Mouse (Mus musculus) forebrain, embryonic 13.5 days (tissue): ENCODE measurements at regions not wholly inside any gene's neighbourhood (a gene's known extent, or its start where the extent isn't known, plus 50 kb on each side); places are given as distances from the start of the nearest gene placed in this dataset.

Source experiments
- ATAC-seq: fragments of 200-750 bp; cut with Nextera tagmentation; 2 replicates; pipeline ENCODE4 v1.8.0; 2017
- H3K27ac ChIP-seq: fragments of 300-500 bp; sonication (generic); 2 replicates; pipeline ENCODE4 v1.5.1; 2015; ENCODE audit warnings: inconsistent platforms, mild to moderate bottlenecking, moderate library complexity
- H3K27me3 ChIP-seq: fragments of 300-500 bp; sonication (generic); 2 replicates; pipeline ENCODE4 v1.6.1; 2015; ENCODE audit warnings: mild to moderate bottlenecking, inconsistent platforms
- H3K36me3 ChIP-seq: fragments of 300-500 bp; sonication (generic); 2 replicates; pipeline ENCODE4 v1.6.1; 2015; ENCODE audit warnings: mild to moderate bottlenecking, inconsistent platforms; ENCODE audit not compliant: poor library complexity, severe bottlenecking
- H3K4me1 ChIP-seq: fragments of 300-500 bp; sonication (generic); 2 replicates; pipeline ENCODE4 v1.6.1; 2015; ENCODE audit warnings: inconsistent platforms
- H3K4me2 ChIP-seq: fragments of 300-500 bp; sonication (generic); 2 replicates; pipeline ENCODE4 v1.6.1; 2015; ENCODE audit warnings: inconsistent platforms, mild to moderate bottlenecking, moderate library complexity
- H3K4me3 ChIP-seq: fragments of 300-500 bp; sonication (generic); 2 replicates; pipeline ENCODE4 v1.5.1; 2015; ENCODE audit warnings: mild to moderate bottlenecking, inconsistent platforms
- H3K9ac ChIP-seq: fragments of 300-500 bp; sonication (generic); 2 replicates; pipeline ENCODE4 v1.6.1; 2015; ENCODE audit warnings: mild to moderate bottlenecking, inconsistent platforms
- H3K9me3 ChIP-seq: fragments of 300-500 bp; sonication (generic); replicated peaks from 2 replicates; pipeline ENCODE4 v1.6.1; 2016; ENCODE audit warnings: inconsistent platforms
- WGBS: fragments of 180-500 bp; shearing (Covaris S2); methylation state at CpG from one replicate; pipeline ENCODE4 v1.1.7; 2015; 5-methylcytosine and 5-hydroxymethylcytosine counted together

- peak; percentile 72 for ATAC-seq
- Histone ChIP-seq H3K4me3 (no peak overlapping the region), H3K27me3 (no peaks in the 10 kb centered on the region), H3K9me3 (no peaks in the 10 kb centered on the region), H3K4me2 (peak overlapping the region; percentile 15), H3K27ac (peak overlapping the region; percentile 71), H3K36me3 (no peaks in the 10 kb centered on the region), H3K4me1 (peaks cover 43% of the 10 kb centered on the region), H3K9ac (peak overlapping the region; percentile 41; the same call in 1 of the 2 replicates)
- WGBS = 13% methylated on average over 13 of the region's 13 CpGs
Measured at GRCm38 (mm10) chr1:51617502-51618251, 139.5 kb upstream of the Nabp1 start.

- no peak overlapping the region for H3K4me3 ChIP-seq
- WGBS = 88% methylated on average over 1 of the region's 1 CpGs
Measured at GRCm38 (mm10) chr1:51616091-51616490, 137.9 kb upstream of the Nabp1 start.

GRCm38 (mm10) chr1:51615523-51615922 lies 137.3 kb upstream of the Nabp1 start:
- H3K4me3 ChIP-seq = no peak overlapping the region
- H3K9me3 ChIP-seq = no peaks in the 10 kb centered on the region
- 30% methylated on average over 6 of the region's 6 CpGs for WGBS
- H3K4me1 ChIP-seq = peaks cover 26% of the 10 kb centered on the region
- no peaks in the 10 kb centered on the region for H3K36me3 ChIP-seq
- H3K4me2 ChIP-seq = no peak overlapping the region
- no peak overlapping the region for H3K9ac ChIP-seq
- H3K27me3 ChIP-seq = no peaks in the 10 kb centered on the region
- no peak overlapping the region for H3K27ac ChIP-seq
- ATAC-seq = peak; percentile 44; the same call in 1 of the 2 replicates

More at GRCm38 (mm10) chr1:51616091-51616490, 137.9 kb upstream of the Nabp1 start:
- no peaks in the 10 kb centered on the region for H3K9me3 ChIP-seq
- H3K27me3 ChIP-seq = no peaks in the 10 kb centered on the region
- no peak overlapping the region for H3K4me2 ChIP-seq
- H3K9ac ChIP-seq = no peak overlapping the region
- no peaks in the 10 kb centered on the region for H3K36me3 ChIP-seq
- no peak for ATAC-seq
- peaks cover 28% of the 10 kb centered on the region for H3K4me1 ChIP-seq
- no peak overlapping the region; the same call in 1 of the 2 replicates for H3K27ac ChIP-seq

DNA sequence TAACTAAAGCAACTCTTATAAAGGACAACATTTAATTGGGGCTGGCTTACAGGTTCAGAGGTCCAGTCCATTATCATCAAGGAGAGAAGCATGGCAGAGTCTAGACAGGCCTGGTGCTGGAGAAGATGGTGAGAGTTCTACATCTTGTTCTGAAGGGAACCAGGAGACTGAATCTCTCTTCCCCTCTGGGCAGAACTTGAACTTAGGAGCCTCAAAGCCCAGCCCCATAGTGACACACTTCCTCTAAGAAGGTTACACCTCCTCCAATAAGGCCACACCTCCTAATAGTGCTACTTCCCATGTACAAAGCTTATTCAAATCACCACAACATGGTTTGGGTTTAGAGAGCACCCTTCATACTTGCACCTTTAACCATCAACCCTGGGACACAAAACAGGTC lies 136.5 kb upstream of the Nabp1 start:
- Histone ChIP-seq H3K9me3 (no peaks in the 10 kb centered on the region), H3K27me3 (no peaks in the 10 kb centered on the region), H3K4me3 (no peak overlapping the region), H3K4me1 (peaks cover 26% of the 10 kb centered on the region), H3K4me2 (no peak overlapping the region), H3K9ac (no peak overlapping the region), H3K27ac (no peak overlapping the region), H3K36me3 (no peaks in the 10 kb centered on the region)
- no peak for ATAC-seq

DNA sequence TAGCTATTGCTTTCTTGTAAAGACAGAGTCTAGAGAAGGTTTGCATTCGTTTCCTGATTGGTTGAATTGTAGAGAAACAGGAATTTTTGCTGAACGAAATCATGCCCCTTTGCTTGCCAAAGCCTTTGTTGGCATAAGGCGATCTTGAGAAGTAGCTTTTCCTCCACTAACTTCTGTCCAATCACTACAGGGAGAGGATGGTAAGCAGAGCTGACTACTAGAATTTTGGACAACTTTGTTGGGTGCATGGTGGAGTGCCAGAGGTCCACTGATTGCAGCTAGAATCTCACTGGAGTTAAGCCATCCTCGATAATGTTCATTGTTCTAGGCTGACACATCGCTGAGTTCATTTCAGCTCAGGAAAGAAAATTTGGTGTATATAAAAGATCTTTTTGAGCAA lies 131.1 kb upstream of the Nabp1 start:
- Histone ChIP-seq H3K27ac (no peak overlapping the region), H3K36me3 (no peaks in the 10 kb centered on the region), H3K4me2 (no peak overlapping the region), H3K9me3 (no peaks in the 10 kb centered on the region), H3K9ac (no peak overlapping the region), H3K4me1 (peaks cover 27% of the 10 kb centered on the region), H3K4me3 (no peak overlapping the region), H3K27me3 (no peaks in the 10 kb centered on the region)
- WGBS = 80% methylated on average over 5 of the region's 5 CpGs
- no peak for ATAC-seq

- peak overlapping the region; percentile 62 for H3K27ac ChIP-seq
- H3K4me1 ChIP-seq = peaks cover 27% of the 10 kb centered on the region
- 8% methylated on average over 8 of the region's 8 CpGs for WGBS
- no peak overlapping the region for H3K4me3 ChIP-seq
- no peaks in the 10 kb centered on the region for H3K27me3 ChIP-seq
- no peak overlapping the region for H3K9ac ChIP-seq
- peak; percentile 94 for ATAC-seq
- H3K4me2 ChIP-seq = peak overlapping the region; percentile 23
- no peaks in the 10 kb centered on the region for H3K36me3 ChIP-seq
- H3K9me3 ChIP-seq = no peaks in the 10 kb centered on the region
Measured at GRCm38 (mm10) chr1:51607437-51607855, 129.2 kb upstream of the Nabp1 start.

- Histone ChIP-seq H3K9me3 (no peaks in the 10 kb centered on the region), H3K27ac (no peak overlapping the region), H3K27me3 (no peaks in the 10 kb centered on the region), H3K36me3 (no peaks in the 10 kb centered on the region), H3K4me3 (no peak overlapping the region), H3K9ac (no peak overlapping the region), H3K4me2 (no peak overlapping the region), H3K4me1 (peaks cover 4% of the 10 kb centered on the region; the same call in 1 of the 2 replicates)
- 91% methylated on average over 6 of the region's 6 CpGs for WGBS
- no peak for ATAC-seq
Measured at GRCm38 (mm10) chr1:51602071-51602470, 123.8 kb upstream of the Nabp1 start.

DNA sequence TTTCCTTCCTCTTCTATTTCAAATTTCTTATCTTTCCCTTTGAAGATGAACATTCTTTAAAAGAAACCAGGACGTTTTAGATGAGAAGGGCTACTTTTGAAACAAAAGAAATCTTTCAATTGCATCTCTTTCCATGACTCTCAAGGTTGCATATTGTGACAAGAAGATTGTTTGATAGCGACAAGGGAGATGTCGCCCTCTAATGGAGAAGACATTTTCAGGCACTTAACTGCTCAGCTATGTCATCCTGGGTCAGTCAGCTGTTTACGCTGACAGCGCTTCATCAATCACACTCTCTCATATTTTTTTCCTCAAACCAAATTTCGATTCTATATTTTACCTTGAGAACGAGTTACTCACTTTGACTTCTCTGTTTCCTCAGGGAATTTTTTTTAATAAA lies 122.2 kb upstream of the Nabp1 start:
- ATAC-seq = no peak
- no peak overlapping the region for H3K4me2 ChIP-seq
- WGBS = 32% methylated on average over 7 of the region's 7 CpGs
- H3K27ac ChIP-seq = no peak overlapping the region
- no peak overlapping the region for H3K9ac ChIP-seq
- no peaks in the 10 kb centered on the region for H3K9me3 ChIP-seq
- no peak overlapping the region for H3K4me3 ChIP-seq
- H3K36me3 ChIP-seq = no peaks in the 10 kb centered on the region
- H3K4me1 ChIP-seq = no peaks in the 10 kb centered on the region
- H3K27me3 ChIP-seq = no peaks in the 10 kb centered on the region

DNA sequence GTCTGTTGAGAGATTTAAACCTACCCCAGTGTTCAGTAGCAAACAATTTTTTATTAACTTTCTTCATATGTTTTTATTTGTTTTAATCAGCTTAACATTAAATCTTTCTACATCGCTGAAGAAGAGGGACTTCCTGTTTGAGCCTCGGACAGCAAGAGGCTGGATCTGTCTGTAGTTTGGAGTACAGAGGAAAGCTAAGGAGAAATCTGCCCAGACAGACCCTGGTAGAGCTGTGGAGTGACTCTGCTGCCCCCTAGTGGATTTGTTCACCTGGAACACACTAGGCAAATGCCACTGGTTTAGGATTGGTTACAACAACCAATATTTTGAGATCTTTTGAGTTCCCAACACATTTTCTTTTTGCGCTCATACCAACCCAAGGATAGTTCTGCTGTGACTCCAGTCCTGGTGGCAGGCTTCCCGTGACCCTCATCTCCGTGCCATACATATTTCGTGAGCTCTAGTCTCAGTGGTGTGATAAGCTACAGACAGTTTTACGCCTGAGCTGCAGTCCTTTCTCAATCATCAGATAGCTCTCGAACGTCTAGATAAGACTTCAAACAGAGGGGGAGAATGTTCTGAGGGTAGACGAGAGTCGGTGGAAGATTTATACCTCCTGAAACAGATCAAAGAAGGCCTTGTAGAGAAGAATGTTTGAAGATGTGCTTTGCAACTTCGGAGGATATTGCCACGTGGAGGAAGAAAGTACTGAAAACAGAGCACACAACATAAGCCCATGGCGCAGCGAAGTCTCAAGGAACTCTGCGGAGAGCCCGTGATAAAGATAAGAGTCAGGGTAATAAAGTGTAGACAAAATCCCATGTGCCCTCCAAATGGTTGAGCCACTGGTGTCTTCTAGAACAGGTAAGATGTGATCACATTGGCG lies 119.0 kb upstream of the Nabp1 start:
- 55% methylated on average over 18 of the region's 18 CpGs for WGBS
- Histone ChIP-seq H3K4me2 (no peak overlapping the region), H3K9ac (no peak overlapping the region), H3K27me3 (no peaks in the 10 kb centered on the region), H3K27ac (no peak overlapping the region), H3K36me3 (no peaks in the 10 kb centered on the region), H3K4me3 (no peak overlapping the region), H3K9me3 (no peaks in the 10 kb centered on the region), H3K4me1 (no peaks in the 10 kb centered on the region)
- peak; percentile 93 for ATAC-seq

DNA sequence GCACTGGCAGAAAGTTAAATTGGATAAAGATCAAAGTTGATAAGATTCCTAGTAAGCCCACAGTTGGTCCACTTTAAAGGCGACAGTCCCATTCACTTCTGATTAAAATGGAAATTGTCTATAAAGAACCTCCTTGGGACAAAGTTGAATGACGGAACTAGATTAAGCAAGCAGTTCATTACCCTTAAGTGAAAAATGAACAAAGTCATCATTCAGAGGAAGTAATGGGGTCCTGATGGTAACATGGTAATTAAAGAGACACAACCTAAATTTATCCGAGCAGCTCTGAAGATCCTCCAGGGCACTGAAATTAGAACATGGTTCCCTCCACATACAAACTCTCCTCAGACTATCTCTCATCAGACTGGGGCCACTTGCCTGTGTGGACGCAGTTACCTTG lies 116.4 kb upstream of the Nabp1 start:
- Histone ChIP-seq H3K9ac (no peak overlapping the region), H3K9me3 (no peaks in the 10 kb centered on the region), H3K36me3 (no peaks in the 10 kb centered on the region), H3K4me2 (no peak overlapping the region), H3K4me1 (peaks cover 18% of the 10 kb centered on the region; the same call in 1 of the 2 replicates), H3K27ac (no peak overlapping the region), H3K27me3 (no peaks in the 10 kb centered on the region), H3K4me3 (no peak overlapping the region)
- ATAC-seq = no peak
- 82% methylated on average over 4 of the region's 4 CpGs for WGBS

GRCm38 (mm10) chr1:51593621-51594441 lies 115.6 kb upstream of the Nabp1 start:
- Histone ChIP-seq H3K27me3 (no peaks in the 10 kb centered on the region), H3K36me3 (no peaks in the 10 kb centered on the region), H3K9me3 (no peaks in the 10 kb centered on the region), H3K9ac (no peak overlapping the region), H3K4me2 (no peak overlapping the region), H3K4me3 (no peak overlapping the region), H3K27ac (no peak overlapping the region), H3K4me1 (peaks cover 18% of the 10 kb centered on the region; the same call in 1 of the 2 replicates)
- WGBS = 75% methylated on average over 10 of the region's 10 CpGs
- no peak for ATAC-seq
